Mouse (Mus musculus): ENCODE measurements around the gene Fermt2. TPM values are rescaled to one million over a fixed set of nuclear protein-coding genes. Genes with fewer than 3 reads are reported as not detected.
"Not testable (repeated sequence)": the region's sequence is repeated elsewhere in the genome, so short reads cannot be mapped to it uniquely, and the experiment has no call there.

Gene Fermt2
- polyA plus RNA-seq, 1 experiment from 2014 or later = 229 TPM

- Histone ChIP-seq H3K9ac (ENCODE audit: low read length) (no peak overlapping the region), H3K4me1 (ENCODE audit: control insufficient read depth, insufficient read depth, low read length) (peaks cover 9% of the 10 kb centered on the region), H3K27me3 (ENCODE audit: control insufficient read depth, insufficient read depth, low read length) (no peaks in the 10 kb centered on the region), H3K9me3 (replicated peaks; ENCODE audit: control insufficient read depth, low read length) (peaks cover 8% of the 10 kb centered on the region), H3K4me3 (ENCODE audit: low read length) (no peak overlapping the region), H3K4me2 (ENCODE audit: low read depth, low read length) (no peak overlapping the region), H3K36me3 (ENCODE audit: control insufficient read depth, insufficient read depth) (peaks cover 28% of the 10 kb centered on the region), H3K27ac (ENCODE audit: low read length) (no peak overlapping the region; the same call in 1 of the 2 replicates)
- 88% methylated on average over 11 of the region's 11 CpGs for WGBS
- no peak for ATAC-seq (replicated peaks; ENCODE audit: extremely low read depth, insufficient read depth, low FRiP score)
These were observed 29.9 kb downstream of the Fermt2 start for GRCm38 (mm10) chr14:45500052-45500451.

GRCm38 (mm10) chr14:45497116-45497515 lies 32.8 kb downstream of the Fermt2 start:
- no peak for ATAC-seq (replicated peaks; ENCODE audit: extremely low read depth, insufficient read depth, low FRiP score)
- 87% methylated on average over 3 of the region's 3 CpGs for WGBS
- no peaks in the 10 kb centered on the region for H3K27me3 ChIP-seq (ENCODE audit: control insufficient read depth, insufficient read depth, low read length)
- peaks cover 8% of the 10 kb centered on the region for H3K9me3 ChIP-seq (replicated peaks; ENCODE audit: control insufficient read depth, low read length)
- peaks cover 11% of the 10 kb centered on the region for H3K4me1 ChIP-seq (ENCODE audit: control insufficient read depth, insufficient read depth, low read length)
- no peak overlapping the region for H3K4me2 ChIP-seq (ENCODE audit: low read depth, low read length)
- no peak overlapping the region for H3K4me3 ChIP-seq (ENCODE audit: low read length)
- no peak overlapping the region for H3K27ac ChIP-seq (ENCODE audit: low read length)
- H3K9ac ChIP-seq (ENCODE audit: low read length) = no peak overlapping the region
- H3K36me3 ChIP-seq (ENCODE audit: control insufficient read depth, insufficient read depth) = peaks cover 24% of the 10 kb centered on the region

GRCm38 (mm10) chr14:45495810-45496209 lies 34.1 kb downstream of the Fermt2 start:
- WGBS = 87% methylated on average over 14 of the region's 14 CpGs
- peaks cover 24% of the 10 kb centered on the region for H3K36me3 ChIP-seq (ENCODE audit: control insufficient read depth, insufficient read depth)
- H3K9ac ChIP-seq (ENCODE audit: low read length); H3K4me2 ChIP-seq (ENCODE audit: low read depth, low read length); H3K4me3 ChIP-seq (ENCODE audit: low read length); H3K27ac ChIP-seq (ENCODE audit: low read length); H3K9me3 ChIP-seq (replicated peaks; ENCODE audit: control insufficient read depth, low read length); H3K27me3 ChIP-seq (ENCODE audit: control insufficient read depth, insufficient read depth, low read length); ATAC-seq (replicated peaks; ENCODE audit: extremely low read depth, insufficient read depth, low FRiP score): not testable (repeated sequence)
- H3K4me1 ChIP-seq (ENCODE audit: control insufficient read depth, insufficient read depth, low read length) = peaks cover 16% of the 10 kb centered on the region

GRCm38 (mm10) chr14:45493891-45494290 lies 36.0 kb downstream of the Fermt2 start:
- no peak overlapping the region for H3K4me2 ChIP-seq (ENCODE audit: low read depth, low read length)
- ATAC-seq (replicated peaks; ENCODE audit: extremely low read depth, insufficient read depth, low FRiP score) = no peak
- peaks cover 8% of the 10 kb centered on the region for H3K9me3 ChIP-seq (replicated peaks; ENCODE audit: control insufficient read depth, low read length)
- H3K27ac ChIP-seq (ENCODE audit: low read length) = no peak overlapping the region
- 89% methylated on average over 4 of the region's 4 CpGs for WGBS
- no peaks in the 10 kb centered on the region for H3K27me3 ChIP-seq (ENCODE audit: control insufficient read depth, insufficient read depth, low read length)
- no peak overlapping the region for H3K9ac ChIP-seq (ENCODE audit: low read length)
- H3K4me3 ChIP-seq (ENCODE audit: low read length) = no peak overlapping the region
- peaks cover 13% of the 10 kb centered on the region for H3K4me1 ChIP-seq (ENCODE audit: control insufficient read depth, insufficient read depth, low read length)
- peaks cover 27% of the 10 kb centered on the region for H3K36me3 ChIP-seq (ENCODE audit: control insufficient read depth, insufficient read depth)

GRCm38 (mm10) chr14:45492668-45493067 lies 37.2 kb downstream of the Fermt2 start:
- Histone ChIP-seq H3K4me1 (ENCODE audit: control insufficient read depth, insufficient read depth, low read length) (peaks cover 13% of the 10 kb centered on the region), H3K27ac (ENCODE audit: low read length) (peak overlapping the region; percentile 64), H3K9ac (ENCODE audit: low read length) (no peak overlapping the region)

GRCm38 (mm10) chr14:45492038-45492437 lies 37.9 kb downstream of the Fermt2 start:
- H3K27ac ChIP-seq (ENCODE audit: low read length) = peak overlapping the region; percentile 64
- peaks cover 19% of the 10 kb centered on the region for H3K36me3 ChIP-seq (ENCODE audit: control insufficient read depth, insufficient read depth)
- no peaks in the 10 kb centered on the region for H3K27me3 ChIP-seq (ENCODE audit: control insufficient read depth, insufficient read depth, low read length)
- WGBS = 30% methylated on average over 4 of the region's 4 CpGs
- no peak overlapping the region for H3K4me3 ChIP-seq (ENCODE audit: low read length)
- peaks cover 4% of the 10 kb centered on the region for H3K9me3 ChIP-seq (replicated peaks; ENCODE audit: control insufficient read depth, low read length)
- H3K9ac ChIP-seq (ENCODE audit: low read length) = no peak overlapping the region
- no peak overlapping the region for H3K4me2 ChIP-seq (ENCODE audit: low read depth, low read length)
- peaks cover 13% of the 10 kb centered on the region for H3K4me1 ChIP-seq (ENCODE audit: control insufficient read depth, insufficient read depth, low read length)
- ATAC-seq (replicated peaks; ENCODE audit: extremely low read depth, insufficient read depth, low FRiP score) = 0 out of 2 replicates have a peak, but pooled peaks have one; percentile 41

More at GRCm38 (mm10) chr14:45492668-45493067, 37.2 kb downstream of the Fermt2 start:
- Histone ChIP-seq H3K4me3 (ENCODE audit: low read length) (no peak overlapping the region), H3K4me2 (ENCODE audit: low read depth, low read length) (no peak overlapping the region), H3K36me3 (ENCODE audit: control insufficient read depth, insufficient read depth) (peaks cover 22% of the 10 kb centered on the region), H3K9me3 (replicated peaks; ENCODE audit: control insufficient read depth, low read length) (peaks cover 5% of the 10 kb centered on the region), H3K27me3 (ENCODE audit: control insufficient read depth, insufficient read depth, low read length) (no peaks in the 10 kb centered on the region)
- ATAC-seq (replicated peaks; ENCODE audit: extremely low read depth, insufficient read depth, low FRiP score) = no peak
- WGBS = 96% methylated on average over 4 of the region's 4 CpGs

GRCm38 (mm10) chr14:45487201-45487600 lies 42.7 kb downstream of the Fermt2 start:
- H3K9ac ChIP-seq (ENCODE audit: low read length); H3K27me3 ChIP-seq (ENCODE audit: control insufficient read depth, insufficient read depth, low read length); H3K9me3 ChIP-seq (replicated peaks; ENCODE audit: control insufficient read depth, low read length); H3K4me2 ChIP-seq (ENCODE audit: low read depth, low read length); H3K27ac ChIP-seq (ENCODE audit: low read length); H3K4me1 ChIP-seq (ENCODE audit: control insufficient read depth, insufficient read depth, low read length); ATAC-seq (replicated peaks; ENCODE audit: extremely low read depth, insufficient read depth, low FRiP score); H3K4me3 ChIP-seq (ENCODE audit: low read length): not testable (repeated sequence)
- H3K36me3 ChIP-seq (ENCODE audit: control insufficient read depth, insufficient read depth) = peaks cover 20% of the 10 kb centered on the region
- 94% methylated on average over 2 of the region's 2 CpGs for WGBS

GRCm38 (mm10) chr14:45483361-45483760 lies 46.6 kb downstream of the Fermt2 start:
- H3K4me3 ChIP-seq (ENCODE audit: low read length); H3K4me1 ChIP-seq (ENCODE audit: control insufficient read depth, insufficient read depth, low read length); H3K27me3 ChIP-seq (ENCODE audit: control insufficient read depth, insufficient read depth, low read length); H3K9me3 ChIP-seq (replicated peaks; ENCODE audit: control insufficient read depth, low read length); ATAC-seq (replicated peaks; ENCODE audit: extremely low read depth, insufficient read depth, low FRiP score); H3K4me2 ChIP-seq (ENCODE audit: low read depth, low read length); H3K27ac ChIP-seq (ENCODE audit: low read length); H3K9ac ChIP-seq (ENCODE audit: low read length): not testable (repeated sequence)
- WGBS = 94% methylated on average over 11 of the region's 11 CpGs
- H3K36me3 ChIP-seq (ENCODE audit: control insufficient read depth, insufficient read depth) = peaks cover 35% of the 10 kb centered on the region

- Histone ChIP-seq H3K9me3 (replicated peaks; ENCODE audit: control insufficient read depth, low read length) (no peaks in the 10 kb centered on the region), H3K36me3 (ENCODE audit: control insufficient read depth, insufficient read depth) (peaks cover 41% of the 10 kb centered on the region), H3K4me1 (ENCODE audit: control insufficient read depth, insufficient read depth, low read length) (peaks cover 17% of the 10 kb centered on the region), H3K4me3 (ENCODE audit: low read length) (no peak overlapping the region), H3K27me3 (ENCODE audit: control insufficient read depth, insufficient read depth, low read length) (no peaks in the 10 kb centered on the region), H3K9ac (ENCODE audit: low read length) (no peak overlapping the region), H3K4me2 (ENCODE audit: low read depth, low read length) (no peak overlapping the region), H3K27ac (ENCODE audit: low read length) (peak overlapping the region; percentile 33; the same call in 1 of the 2 replicates)
- 41% methylated on average over 9 of the region's 9 CpGs for WGBS
- ATAC-seq (replicated peaks; ENCODE audit: extremely low read depth, insufficient read depth, low FRiP score) = peak; percentile 30; the same call in 1 of the 2 replicates
These were observed 50.7 kb downstream of the Fermt2 start for GRCm38 (mm10) chr14:45478977-45479806.
